Comparison of ENCODE assay signal across 10 mouse cellular contexts in genomic region chr9:92147555-92148248, GRCm38 (mm10). TPM values are rescaled to one million over a fixed set of nuclear protein-coding genes. Genes with fewer than 3 reads are reported as not detected.
DNase-seq lines count a peak whose midpoint lies in the region; ATAC-seq and TF ChIP-seq lines count a peak whose summit lies in the region.
"Had no signal": no experiment of that assay in that cellular context is flagged by ENCODE, and none has a peak within 500 bp of the region (broad histone marks: within the 10 kb centered on the region; RNA-seq: fewer than 3 reads in every experiment).

No protein-coding gene starts in this region.

- no peaks in the 10 kb centered on the region for H3K79me2 ChIP-seq in CH12.LX (replicated peaks; ENCODE audit: control insufficient read depth, extremely low read depth, insufficient read depth, poor library complexity, severe bottlenecking)

- peak; percentile 84 for TF ChIP-seq RAD21 in CH12.LX (IDR thresholded peaks at IDR 0.05; ENCODE audit: low read depth, low read length)

- H3K9me3 ChIP-seq in heart, embryonic 11.5 days (replicated peaks; ENCODE audit: control insufficient read depth, low read length), result no peaks in the 10 kb centered on the region
- no peaks in the 10 kb centered on the region for H3K9me3 ChIP-seq in heart, embryonic 10.5 days
- no peaks in the 10 kb centered on the region for H3K9me3 ChIP-seq in CH12.LX (replicated peaks; ENCODE audit: low read length)
- no peaks in the 10 kb centered on the region for H3K9me3 ChIP-seq in midbrain, postnatal 0 days (ENCODE audit: low read length)

- ATAC-seq in heart, embryonic 11.5 days (replicated peaks; ENCODE audit: insufficient number of reproducible peaks, low FRiP score, low TSS enrichment), result 0 out of 2 replicates have a peak, but pooled peaks have one; percentile 52
- peak; percentile 62; the same call in 1 of the 2 replicates for ATAC-seq in midbrain, postnatal 0 days (ENCODE audit: low FRiP score)

- H3K4me3 ChIP-seq in heart, embryonic 11.5 days (ENCODE audit: low read depth, low read length), result no peak overlapping the region
- H3K4me3 ChIP-seq in heart, embryonic 10.5 days, result no peak overlapping the region
- no peak overlapping the region for H3K4me3 ChIP-seq in CH12.LX (replicated peaks in 1 of 3; ENCODE audit: low read depth in 2 of 3, low read length in 2 of 3, poor library complexity in 1 of 3)
- no peak overlapping the region for H3K4me3 ChIP-seq in midbrain, postnatal 0 days (ENCODE audit: low read depth, low read length)

- no peak for TF ChIP-seq POLR2A in CH12.LX (IDR thresholded peaks at IDR 0.05; ENCODE audit: low read depth, low read length)

- in situ Hi-C loops in CH12.LX (cut with MboI; ENCODE audit: low pct_ligation_motif_present, low pct_unique_long_range_greater_than_20kb, low sequenced_read_pairs), result loop anchor here (25.0 kb wide), 1 partner anchor 465 kb away; no protein-coding TSS in a partner anchor

- H3K36me3 ChIP-seq in heart, embryonic 11.5 days (ENCODE audit: control insufficient read depth, insufficient read depth, low read length), result no peaks in the 10 kb centered on the region
- no peaks in the 10 kb centered on the region for H3K36me3 ChIP-seq in heart, embryonic 10.5 days
- H3K36me3 ChIP-seq in CH12.LX (replicated peaks in 1 of 2; ENCODE audit: control insufficient read depth in 1 of 2, insufficient read depth in 1 of 2, low read length in 1 of 2), result no peaks in the 10 kb centered on the region
- H3K36me3 ChIP-seq in midbrain, postnatal 0 days (ENCODE audit: insufficient read depth, low read length), result no peaks in the 10 kb centered on the region

- no peak overlapping the region for H3K9ac ChIP-seq in heart, embryonic 11.5 days (ENCODE audit: low read depth, low read length)
- no peak overlapping the region for H3K9ac ChIP-seq in CH12.LX (ENCODE audit: insufficient read depth, low read depth)
- no peak overlapping the region for H3K9ac ChIP-seq in midbrain, postnatal 0 days (replicated peaks; ENCODE audit: low read length, poor library complexity, severe bottlenecking)

- TF ChIP-seq CTCF in CH12.LX (conservative IDR thresholded peaks at IDR 0.05 in 1 of 2, IDR thresholded peaks at IDR 0.05 in 1 of 2; ENCODE audit: low read depth in 2 of 2, low read length in 2 of 2), result peak in 1 of 2 experiments; percentile 86; a peak in 2 of 4 replicates
- TF ChIP-seq CTCF in midbrain, postnatal 0 days (IDR thresholded peaks at IDR 0.05), result peak; percentile 76

- dilution Hi-C loops in CH12.LX (cut with MboI; ENCODE audit: extremely low pct_ligation_motif_present, extremely low pct_unique_long_range_greater_than_20kb, low sequenced_read_pairs), result no loop called here

- no peak for DNase-seq in heart, embryonic 10.5 days (ENCODE audit: low spot score)
- DNase-seq in CH12.LX (ENCODE audit: extremely low read depth), result peak; percentile 59
- DNase-seq in cerebellum, adult 9-10 months, result peak; percentile 57
- peak; percentile 59 for DNase-seq in induced T-regulatory cell, adult 2 months (ENCODE audit: low read depth)
- DNase-seq in midbrain, postnatal 0 days (ENCODE audit: low spot score), result peak; percentile 65
- DNase-seq in natural killer cell, adult 2 months (ENCODE audit: low spot score in 2 of 2), result no peak
- no peak for DNase-seq in yolk sac, embryonic 10.5 days (ENCODE audit: low spot score)

- H3K4me1 ChIP-seq in heart, embryonic 11.5 days (ENCODE audit: control insufficient read depth, insufficient read depth, low read length), result no peaks in the 10 kb centered on the region
- H3K4me1 ChIP-seq in heart, embryonic 10.5 days, result no peaks in the 10 kb centered on the region
- H3K4me1 ChIP-seq in CH12.LX (ENCODE audit: control insufficient read depth in 1 of 2, insufficient read depth in 2 of 2), result no peaks in the 10 kb centered on the region
- no peaks in the 10 kb centered on the region for H3K4me1 ChIP-seq in midbrain, postnatal 0 days (ENCODE audit: insufficient read depth, low read length)

- no peak overlapping the region for H3K4me2 ChIP-seq in heart, embryonic 11.5 days
- H3K4me2 ChIP-seq in CH12.LX (ENCODE audit: insufficient read depth, low read depth, poor library complexity, severe bottlenecking), result no peak overlapping the region
- H3K4me2 ChIP-seq in midbrain, postnatal 0 days (ENCODE audit: low read depth, low read length, poor library complexity, severe bottlenecking), result no peak overlapping the region

- H3K27ac ChIP-seq in heart, embryonic 11.5 days (ENCODE audit: low read depth, low read length), result no peak overlapping the region
- no peak overlapping the region for H3K27ac ChIP-seq in heart, embryonic 10.5 days
- H3K27ac ChIP-seq in CH12.LX (ENCODE audit: insufficient read depth, low read depth), result no peak overlapping the region
- no peak overlapping the region for H3K27ac ChIP-seq in midbrain, postnatal 0 days (ENCODE audit: low read depth, low read length)

- no peak for TF ChIP-seq EP300 in CH12.LX (IDR thresholded peaks at IDR 0.05; ENCODE audit: low read length)

- no peaks in the 10 kb centered on the region for H3K27me3 ChIP-seq in heart, embryonic 11.5 days (ENCODE audit: control insufficient read depth, insufficient read depth, low read length)
- no peaks in the 10 kb centered on the region for H3K27me3 ChIP-seq in heart, embryonic 10.5 days (ENCODE audit: insufficient read depth, poor library complexity, severe bottlenecking)
- no peaks in the 10 kb centered on the region for H3K27me3 ChIP-seq in CH12.LX (replicated peaks)
- H3K27me3 ChIP-seq in midbrain, postnatal 0 days (ENCODE audit: insufficient read depth, low read length), result no peaks in the 10 kb centered on the region

- 16% methylated on average over 7 of the region's 7 CpGs for WGBS in heart, embryonic 11.5 days (ENCODE audit: insufficient replicate concordance)
- 23% methylated on average over 7 of the region's 7 CpGs for WGBS in heart, embryonic 10.5 days
- WGBS in midbrain, postnatal 0 days, result 19% methylated on average over 7 of the region's 7 CpGs

TF ChIP-seq in CH12.LX, 34 proteins besides CTCF, POLR2A, EP300 and RAD21:
- TF ChIP-seq JUN (IDR thresholded peaks at IDR 0.05; ENCODE audit: insufficient read depth, low read depth, low read length) (no peak), TCF12 (IDR thresholded peaks at IDR 0.05; ENCODE audit: low read depth, low read length) (no peak), SMC3 (IDR thresholded peaks at IDR 0.05; ENCODE audit: low read depth, low read length) (peak; percentile 79), ZC3H11A (IDR thresholded peaks at IDR 0.05; ENCODE audit: low read depth, low read length) (peak; percentile 56), RCOR1 (conservative IDR thresholded peaks at IDR 0.05; ENCODE audit: low read depth, low read length) (no peak), MAZ (IDR thresholded peaks at IDR 0.05; ENCODE audit: low read depth, low read length) (peak; percentile 66; the same call in 1 of the 2 replicates), POLR2AphosphoS2 (IDR thresholded peaks at IDR 0.05; ENCODE audit: low read depth, low read length) (no peak)

RNA-seq across cellular contexts. Expression of gene Plscr5, which starts 45.0 kb away (rescaled TPM):
- polyA plus RNA-seq in heart, embryonic 11.5 days (2014; fragmentation: Nextera tagmentation; extraction: Ambion mirVana), result not detected in 2 replicates
- polyA plus RNA-seq in heart, embryonic 10.5 days (2016; fragmentation: Nextera tagmentation; extraction: Ambion mirVana), result not detected in 2 replicates
- not detected in 2 replicates for total RNA-seq in CH12.LX (2012; rRNA removed)
- total RNA-seq in CH12.LX (2014; rRNA removed), result not detected in 2 replicates
- polyA plus RNA-seq in CH12.LX (2012; ENCODE audit: insufficient read length, low read depth), result not detected in 2 replicates
- total RNA-seq in midbrain, postnatal 0 days (2014; rRNA removed), result 0.47 TPM in 1 of 2 replicates, not detected in the other
- polyA plus RNA-seq in midbrain, postnatal 0 days (2015; fragmentation: Nextera tagmentation; extraction: Ambion mirVana), result 0.79 and 0.85 TPM in 2 replicates
- polyA plus RNA-seq: intestine, embryonic 14.5 days; spleen, adult 2 months had no signal

Comparison
In these comparisons a context has a peak if more than half of its experiments do, and no peak if none do; other contexts are left out.
1. DNase-seq: peak in CH12.LX (single experiment), cerebellum, adult 9-10 months (single experiment), induced T-regulatory cell, adult 2 months (single experiment) and midbrain, postnatal 0 days (single experiment); none in heart, embryonic 10.5 days (single experiment), natural killer cell, adult 2 months (0 of 2) and yolk sac, embryonic 10.5 days (single experiment).